Mouse (Mus musculus) liver, postnatal 0 days (tissue): ENCODE measurements around the gene Dppa3. TPM values are rescaled to one million over a fixed set of nuclear protein-coding genes. Genes with fewer than 3 reads are reported as not detected.

ENCODE experiments used
- ATAC-seq: fragments of 200-750 bp; cut with Nextera tagmentation; 2 replicates; pipeline ENCODE4 v1.8.0; 2017; ENCODE audit warnings: mild to moderate bottlenecking, moderate library complexity
- DNase-seq: peaks from one replicate; pipeline ENCODE4 v3.0.0-alpha.2; 2016
- H3K27ac ChIP-seq: fragments of 300-500 bp; sonication (generic); 2 replicates; pipeline ENCODE4 v1.5.1; 2014; ENCODE audit warnings: antibody characterized with exemption, moderate library complexity, mild to moderate bottlenecking, low read depth
- H3K27me3 ChIP-seq: fragments of 300-500 bp; sonication (generic); 2 replicates; pipeline ENCODE4 v1.6.1; 2014; ENCODE audit warnings: low read length, control low read depth, mixed read lengths; ENCODE audit not compliant: insufficient read depth
- H3K36me3 ChIP-seq: fragments of 300-500 bp; sonication (generic); replicated peaks from 2 replicates; pipeline ENCODE4 v1.6.1; 2014; ENCODE audit warnings: mild to moderate bottlenecking, control low read depth, low read length, moderate library complexity, mixed read lengths; ENCODE audit not compliant: insufficient read depth
- H3K4me1 ChIP-seq: fragments of 300-500 bp; sonication (generic); 2 replicates; pipeline ENCODE4 v1.6.1; 2014; ENCODE audit warnings: antibody characterized with exemption, mild to moderate bottlenecking, control low read depth; ENCODE audit not compliant: insufficient read depth
- H3K4me2 ChIP-seq: fragments of 300-500 bp; sonication (generic); 2 replicates; pipeline ENCODE4 v1.6.1; 2014; ENCODE audit warnings: low read depth, mild to moderate bottlenecking, low read length, moderate library complexity, mixed read lengths
- H3K4me3 ChIP-seq: fragments of 300-500 bp; sonication (generic); 2 replicates; pipeline ENCODE4 v1.5.1; 2014; ENCODE audit warnings: low read depth, low read length
- H3K9ac ChIP-seq: fragments of 300-500 bp; sonication (generic); replicated peaks from 2 replicates; pipeline ENCODE4 v1.6.1; 2014; ENCODE audit warnings: mild to moderate bottlenecking, moderate library complexity
- H3K9me3 ChIP-seq: fragments of 300-500 bp; sonication (generic); 2 replicates; pipeline ENCODE4 v1.6.1; 2016; ENCODE audit warnings: mild to moderate bottlenecking, control low read depth, low read length, mixed read lengths
- CTCF ChIP-seq: sonication (generic); IDR thresholded peaks from 2 replicates; pipeline ENCODE4 v1.5.1; 2016; ENCODE audit warnings: antibody characterized with exemption, low read depth
- EP300 ChIP-seq: IDR thresholded peaks from 2 replicates; pipeline ENCODE4 v1.6.1; 2016; ENCODE audit warnings: antibody characterized with exemption, low read depth, mild to moderate bottlenecking
- WGBS: fragments of 180-500 bp; shearing (Covaris S2); extraction: QIAGEN DNeasy Blood & Tissue Kit; methylation state at CpG from one replicate; pipeline ENCODE4 v1.1.7; 2014; ENCODE audit not compliant: insufficient replicate concordance; 5-methylcytosine and 5-hydroxymethylcytosine counted together
- polyA plus RNA-seq: library from polyadenylated mRNA; unstranded; fragments of >200 nt; fragmentation: Nextera tagmentation; extraction: Ambion mirVana; gene quantifications from 2 replicates; pipeline ENCODE4 v1.2.1, GENCODE M21; 2015

Dppa3 gene
- polyA plus RNA-seq, 1 experiment from 2014 or later: 0.16 TPM

GRCm38 (mm10) chr6:122657630-122658029 is 31.4 kb downstream of the Dppa3 start:
- Histone ChIP-seq H3K4me3 (no peak overlapping the region), H3K9ac (no peak overlapping the region), H3K4me2 (no peak overlapping the region), H3K4me1 (no peaks in the 10 kb centered on the region), H3K27ac (no peak overlapping the region), H3K36me3 (no peaks in the 10 kb centered on the region), H3K27me3 (0 out of 2 replicates have a peak, but pooled peaks cover 3% of the 10 kb centered on the region), H3K9me3 (no peaks in the 10 kb centered on the region)
- no peak for DNase-seq
- 39% methylated on average over 5 of the region's 5 CpGs for WGBS
- ATAC-seq: peak; percentile 16; the same call in 1 of the 2 replicates
- TF ChIP-seq CTCF: no peak
- no peak for TF ChIP-seq EP300

GRCm38 (mm10) chr6:122659567-122659966 is 33.4 kb downstream of the Dppa3 start:
- Histone ChIP-seq H3K4me1 (peaks cover 5% of the 10 kb centered on the region), H3K4me2 (no peak overlapping the region), H3K9me3 (no peaks in the 10 kb centered on the region), H3K9ac (no peak overlapping the region), H3K27me3 (0 out of 2 replicates have a peak, but pooled peaks cover 3% of the 10 kb centered on the region), H3K27ac (no peak overlapping the region), H3K36me3 (no peaks in the 10 kb centered on the region), H3K4me3 (no peak overlapping the region)
- DNase-seq (peak; percentile 36), ATAC-seq (no peak)
- no peak for TF ChIP-seq EP300
- TF ChIP-seq CTCF: no peak
- WGBS: 18% methylated on average over 7 of the region's 7 CpGs

GRCm38 (mm10) chr6:122660601-122661379 is 34.6 kb downstream of the Dppa3 start:
- Histone ChIP-seq H3K4me3 (no peak overlapping the region), H3K4me1 (peaks cover 5% of the 10 kb centered on the region), H3K9me3 (no peaks in the 10 kb centered on the region), H3K27ac (no peak overlapping the region), H3K27me3 (0 out of 2 replicates have a peak, but pooled peaks cover 3% of the 10 kb centered on the region), H3K9ac (no peak overlapping the region), H3K4me2 (no peak overlapping the region), H3K36me3 (no peaks in the 10 kb centered on the region)
- DNase-seq (peak; percentile 36), ATAC-seq (no peak)
- WGBS: 31% methylated on average over 8 of the region's 8 CpGs
- TF ChIP-seq CTCF (peak; percentile 71), EP300 (no peak)

- no peak overlapping the region for H3K9ac ChIP-seq
- no peaks in the 10 kb centered on the region for H3K9me3 ChIP-seq
- 0 out of 2 replicates have a peak, but pooled peaks cover 3% of the 10 kb centered on the region for H3K27me3 ChIP-seq
- peaks cover 5% of the 10 kb centered on the region for H3K4me1 ChIP-seq
- H3K4me3 ChIP-seq: no peak overlapping the region
- H3K36me3 ChIP-seq: no peaks in the 10 kb centered on the region
- DNase-seq (peak; percentile 68), ATAC-seq (no peak)
- no peak overlapping the region for H3K27ac ChIP-seq
- H3K4me2 ChIP-seq: no peak overlapping the region
- TF ChIP-seq EP300: no peak
- no peak for TF ChIP-seq CTCF
- WGBS: 32% methylated on average over 22 of the region's 22 CpGs
Observed at GRCm38 (mm10) chr6:122662551-122663264, 36.5 kb downstream of the Dppa3 start.

- 0 out of 2 replicates have a peak, but pooled peaks cover 3% of the 10 kb centered on the region for H3K27me3 ChIP-seq
- H3K4me3 ChIP-seq: no peak overlapping the region
- no peak for ATAC-seq
- WGBS: 42% methylated on average over 14 of the region's 14 CpGs
- no peak overlapping the region for H3K27ac ChIP-seq
- no peaks in the 10 kb centered on the region for H3K36me3 ChIP-seq
- DNase-seq: no peak
- H3K4me2 ChIP-seq: no peak overlapping the region
- H3K4me1 ChIP-seq: peaks cover 5% of the 10 kb centered on the region
- TF ChIP-seq EP300: no peak
- TF ChIP-seq CTCF: no peak
- no peaks in the 10 kb centered on the region for H3K9me3 ChIP-seq
- no peak overlapping the region for H3K9ac ChIP-seq
Observed at GRCm38 (mm10) chr6:122663596-122664206, 37.5 kb downstream of the Dppa3 start.

- Histone ChIP-seq H3K27me3 (0 out of 2 replicates have a peak, but pooled peaks cover 3% of the 10 kb centered on the region), H3K9me3 (no peaks in the 10 kb centered on the region), H3K4me2 (no peak overlapping the region), H3K36me3 (no peaks in the 10 kb centered on the region), H3K4me1 (peaks cover 5% of the 10 kb centered on the region), H3K27ac (no peak overlapping the region), H3K9ac (no peak overlapping the region), H3K4me3 (no peak overlapping the region)
- WGBS: 44% methylated on average over 7 of the region's 7 CpGs
- ATAC-seq (no peak), DNase-seq (no peak)
- no peak for TF ChIP-seq CTCF
- no peak for TF ChIP-seq EP300
Observed at GRCm38 (mm10) chr6:122665866-122666265, 39.7 kb downstream of the Dppa3 start.
